Mouse (Mus musculus) retina, postnatal 7 days (tissue): ENCODE results near the gene Tmem56.

Source experiments
- DNase-seq: peaks from one replicate; pipeline ENCODE4 v3.0.0-alpha.2; 2012; ENCODE audit warnings: low read depth, low spot score

The Tmem56 gene

GRCm38 (mm10) chr3:121169092-121169942 is 113.6 kb downstream of the Tmem56 start:
- no peak for DNase-seq

DNA sequence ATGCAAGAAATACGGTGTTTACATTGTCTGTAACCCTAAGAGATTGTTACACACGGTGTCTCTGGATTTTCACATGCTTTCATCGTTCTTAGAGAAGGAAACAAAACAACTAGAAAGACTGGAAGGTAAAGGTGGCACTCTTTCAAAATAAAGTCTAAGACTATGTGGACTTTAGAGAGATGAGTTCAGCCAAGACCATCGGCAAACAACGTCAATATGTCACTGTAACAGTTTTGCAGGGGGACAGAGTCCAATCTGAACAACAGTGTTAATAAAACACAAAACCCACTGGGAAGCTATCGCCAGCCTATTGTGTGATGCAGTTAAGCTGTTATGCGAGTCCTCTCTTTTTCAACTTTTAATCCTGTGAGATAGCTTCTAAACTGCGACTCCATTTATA is 114.3 kb downstream of the Tmem56 start:
- no peak for DNase-seq

DNA sequence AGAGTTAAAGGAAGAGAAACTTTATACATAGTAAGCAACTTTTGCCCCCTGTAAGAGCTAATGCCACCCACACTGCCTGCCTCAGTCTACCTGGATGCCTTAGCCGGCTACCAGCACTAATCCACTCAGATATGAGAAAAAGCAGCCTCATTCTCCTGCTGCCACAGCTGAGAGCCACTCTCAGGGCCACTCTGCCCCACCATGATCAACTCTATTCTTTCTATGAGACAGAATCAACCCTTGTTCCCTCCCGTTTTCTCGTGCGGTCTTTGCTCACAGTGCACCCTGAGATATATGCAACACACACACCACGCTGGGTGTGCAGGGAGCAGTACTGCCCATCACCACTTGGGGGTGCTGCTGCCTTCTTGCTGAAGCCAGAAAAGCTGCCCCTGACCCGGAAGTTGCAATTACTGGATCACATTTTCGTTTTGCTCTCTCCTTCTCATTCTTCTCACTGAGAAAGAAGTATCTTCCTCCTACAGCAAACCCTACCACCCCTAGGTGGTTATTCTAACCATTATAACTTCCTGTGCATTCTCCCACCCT is 119.6 kb downstream of the Tmem56 start:
- peak; percentile 20 for DNase-seq

- DNase-seq, result no peak
Measured at GRCm38 (mm10) chr3:121161661-121162060, 121.2 kb downstream of the Tmem56 start.

DNA sequence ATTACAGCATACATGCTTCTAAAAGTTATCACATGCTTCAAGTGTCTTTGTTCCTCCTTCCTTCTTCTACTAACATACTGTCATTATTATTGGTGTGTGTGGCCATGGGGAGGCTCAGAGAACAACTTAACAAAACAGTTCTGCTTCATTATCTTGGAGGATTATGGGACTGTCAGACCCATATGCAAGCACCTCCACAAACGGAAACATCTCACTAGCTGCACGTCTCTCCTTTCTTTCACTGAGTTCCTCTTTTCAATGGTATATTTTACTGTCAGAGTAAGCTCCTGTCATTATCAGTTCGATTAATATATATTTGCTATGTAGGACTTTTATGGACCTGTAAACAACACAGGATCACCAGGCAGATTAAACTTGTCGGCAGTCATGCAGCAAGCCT is 122.5 kb downstream of the Tmem56 start:
- DNase-seq, result no peak

DNA sequence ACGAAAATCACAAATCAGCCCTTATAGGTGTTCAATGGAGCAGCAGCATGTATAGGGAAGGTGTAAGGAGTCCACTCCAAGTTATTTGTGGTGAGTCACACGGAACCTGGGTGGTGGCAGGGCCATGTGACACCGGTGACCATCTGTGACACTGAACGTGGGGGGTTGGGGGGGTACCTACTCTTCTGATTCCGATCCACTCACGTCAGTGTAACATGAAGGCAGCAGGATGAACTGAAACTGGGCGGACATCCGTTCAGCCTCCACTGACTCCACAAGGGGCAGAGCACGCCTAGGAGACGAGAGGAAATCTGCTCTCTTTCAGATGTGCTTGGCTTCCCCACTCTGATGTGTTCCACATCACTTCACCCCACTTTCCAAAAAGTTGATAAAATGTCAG is 123.3 kb downstream of the Tmem56 start:
- no peak for DNase-seq

DNA sequence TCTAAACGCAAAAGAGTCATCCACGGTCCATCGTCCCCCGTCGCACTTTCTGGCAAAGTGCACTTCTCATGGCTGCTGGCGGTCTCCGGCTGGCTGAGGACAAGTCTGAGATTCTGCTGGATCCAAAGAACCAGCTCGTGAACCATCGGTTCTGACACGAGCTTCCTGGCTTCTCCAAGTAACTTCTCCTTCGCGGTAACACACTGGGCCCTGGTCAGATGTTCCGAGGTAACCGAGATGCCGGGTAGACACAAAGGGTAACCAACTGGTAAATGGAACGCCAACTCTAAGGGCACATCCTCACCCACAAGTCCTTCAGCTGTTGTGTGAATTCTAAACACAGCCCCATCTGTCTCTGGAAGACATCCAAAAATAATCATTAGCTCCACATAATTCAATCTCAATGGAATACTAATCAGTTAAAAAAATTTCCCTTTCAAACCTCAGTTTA is 124.0 kb downstream of the Tmem56 start:
- no peak for DNase-seq

DNA sequence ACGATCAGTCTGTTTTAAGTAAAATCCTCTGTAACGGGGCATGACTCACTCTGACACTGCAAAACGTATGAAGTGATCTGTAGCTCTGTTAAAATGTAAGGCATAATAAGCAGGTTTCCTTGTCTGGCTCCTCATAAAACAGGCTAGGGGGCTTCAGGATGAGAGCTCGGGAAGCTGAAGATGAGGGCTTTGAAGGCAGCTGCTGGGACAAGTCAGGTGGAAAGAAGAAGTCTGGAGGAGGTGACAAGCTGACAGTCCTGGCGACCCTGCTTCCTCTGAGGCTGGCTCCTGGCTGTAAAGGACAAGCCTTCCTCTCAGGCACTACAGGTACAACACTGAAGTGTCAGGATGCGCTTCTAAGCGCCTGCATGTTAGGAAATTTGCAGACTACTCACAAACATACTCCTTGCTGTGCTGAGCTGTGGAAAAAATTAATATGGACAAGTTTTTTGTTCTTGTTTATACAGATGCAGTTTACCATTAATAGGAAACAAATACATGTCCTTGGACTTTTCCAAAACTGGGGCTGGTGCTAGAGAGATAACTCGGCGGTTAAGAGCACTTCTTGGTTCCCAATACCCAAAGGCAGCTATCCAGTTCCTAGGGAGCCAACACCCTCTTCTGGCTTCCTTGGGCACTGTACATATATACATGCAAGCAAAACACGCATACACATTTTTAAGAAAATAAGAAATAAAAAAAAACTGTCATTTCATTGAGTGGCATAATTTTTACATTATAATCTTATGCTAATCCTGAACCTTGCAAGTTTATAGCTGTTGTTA is 125.2 kb downstream of the Tmem56 start:
- no peak for DNase-seq

DNA sequence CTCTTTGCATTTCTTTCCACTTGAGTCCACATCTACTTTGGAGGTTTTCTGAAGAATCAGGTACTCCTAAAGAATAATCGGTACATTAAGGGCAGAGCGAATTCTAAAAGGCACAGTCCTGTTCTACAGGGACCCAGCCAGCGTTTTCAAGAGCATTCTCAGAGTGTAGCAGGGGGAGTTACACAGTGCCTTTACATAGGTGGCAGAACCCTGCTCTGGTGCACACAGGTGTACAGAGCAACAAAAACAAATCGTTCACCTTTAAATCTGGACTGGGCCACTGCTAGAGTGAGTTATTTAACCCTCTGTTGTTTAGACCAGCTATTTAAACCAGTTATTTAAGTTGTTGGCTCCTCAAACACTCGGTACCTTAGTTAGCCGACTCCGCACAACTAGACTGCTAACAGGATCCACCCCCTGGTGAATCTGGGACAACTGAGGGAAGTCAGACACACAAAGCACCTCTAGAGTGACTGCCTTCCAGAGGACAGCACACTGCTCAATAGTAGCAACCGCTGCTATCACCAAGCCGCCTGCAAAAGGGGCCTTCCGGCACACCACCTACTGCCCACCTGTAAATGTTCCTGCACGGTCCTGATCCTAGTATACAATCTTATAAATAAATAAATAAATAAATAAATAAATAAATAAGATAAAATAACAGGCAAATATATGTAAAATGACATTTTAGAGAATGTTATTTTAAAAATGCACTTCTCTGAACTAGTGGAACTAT is 126.3 kb downstream of the Tmem56 start:
- DNase-seq, result no peak

DNA sequence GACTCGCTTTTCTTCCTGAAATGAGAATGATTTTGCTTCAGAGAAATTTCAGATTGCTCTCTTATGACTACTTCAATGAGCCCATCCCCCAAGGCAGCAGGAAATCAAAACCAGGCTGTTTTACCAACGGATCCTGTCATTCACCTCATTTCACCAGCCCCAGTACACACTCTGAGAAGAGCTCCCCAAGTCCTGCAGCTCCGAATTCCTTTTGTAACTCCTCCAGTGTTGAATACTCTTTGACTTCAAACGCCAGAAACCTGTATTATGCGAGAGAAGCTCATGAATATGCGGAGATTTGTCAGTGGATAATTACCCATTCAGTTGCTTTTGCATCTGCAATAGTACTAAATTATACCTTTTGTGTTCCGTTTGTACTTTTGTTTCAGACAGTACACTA is 126.9 kb downstream of the Tmem56 start:
- DNase-seq, result no peak
